Mouse (Mus musculus) gastrocnemius, postnatal 14 days (tissue): ENCODE measurements at regions not wholly inside any gene's neighbourhood (a gene's known extent, or its start where the extent isn't known, plus 50 kb on each side); places are given as distances from the start of the nearest gene placed in this dataset.
A peak's percentile ranks its signal among the peaks of the same experiment; 100 is the strongest.

Experiments used
- DNase-seq: peaks from one replicate; pipeline ENCODE4 v3.0.0; 2021; ENCODE audit warnings: mixed read lengths
- intact Hi-C: fragments of 180-260 bp; cut with DNase I; formaldehyde crosslinking; loops from one replicate; pipeline ENCODE4 v1.15.1; 2025; ENCODE audit warnings: low total_unique reads

DNA sequence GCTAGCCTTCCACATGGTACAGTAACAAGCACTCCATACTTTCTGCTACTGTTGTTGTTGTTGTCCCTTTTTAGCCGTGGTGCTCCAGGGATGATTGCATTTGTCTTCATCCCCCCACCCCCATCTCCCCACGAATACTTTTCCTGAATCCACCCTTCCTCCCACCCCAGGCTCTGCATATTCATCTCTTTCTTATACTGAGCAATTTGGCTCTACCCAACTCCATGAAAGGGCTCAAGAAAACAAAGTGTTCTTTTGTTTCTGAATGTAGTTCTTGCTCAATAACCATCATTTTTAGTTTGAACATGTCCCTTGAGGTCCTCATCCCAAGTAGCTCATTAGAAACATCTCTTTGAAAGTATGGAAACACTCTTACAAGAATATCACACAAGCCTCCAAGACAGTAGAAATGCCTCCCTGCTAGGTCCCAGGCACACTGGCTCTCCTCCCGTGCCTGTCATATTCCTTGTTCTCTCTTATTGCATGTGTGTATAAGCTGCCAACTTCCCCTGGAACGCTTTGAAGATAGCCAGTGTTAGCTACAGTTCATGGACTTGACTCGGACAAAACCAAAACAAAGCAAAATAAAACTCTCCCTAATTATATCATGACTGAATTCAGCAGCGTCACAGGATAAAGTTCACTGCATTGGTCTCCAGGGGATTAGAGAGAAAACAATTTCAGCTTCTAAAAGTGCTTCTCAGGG lies 59.7 kb upstream of the Pkn2 start:
- peak; percentile 8 for DNase-seq
- intact Hi-C loops: no loop called here

DNA sequence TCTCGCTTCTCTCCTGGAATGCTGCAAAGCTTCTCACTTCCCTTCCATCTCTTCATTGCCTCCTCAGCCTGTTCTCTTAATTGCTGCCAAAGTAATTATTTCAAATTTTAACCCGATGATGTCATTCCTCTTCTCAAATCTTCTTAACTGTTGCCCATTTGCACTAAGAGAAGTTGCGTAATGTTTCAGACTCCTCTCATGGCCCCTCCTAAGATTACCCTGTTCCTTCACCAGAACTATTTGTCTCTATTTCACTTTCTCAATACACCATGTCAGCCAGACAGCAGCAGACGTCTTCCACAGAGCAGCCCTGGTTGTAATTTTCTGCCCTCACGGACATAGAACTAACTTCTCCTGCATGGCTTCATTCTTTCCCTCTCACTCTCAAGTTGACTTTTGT lies 59.1 kb upstream of the Pkn2 start:
- DNase-seq: no peak
- intact Hi-C loops: no loop called here

DNA sequence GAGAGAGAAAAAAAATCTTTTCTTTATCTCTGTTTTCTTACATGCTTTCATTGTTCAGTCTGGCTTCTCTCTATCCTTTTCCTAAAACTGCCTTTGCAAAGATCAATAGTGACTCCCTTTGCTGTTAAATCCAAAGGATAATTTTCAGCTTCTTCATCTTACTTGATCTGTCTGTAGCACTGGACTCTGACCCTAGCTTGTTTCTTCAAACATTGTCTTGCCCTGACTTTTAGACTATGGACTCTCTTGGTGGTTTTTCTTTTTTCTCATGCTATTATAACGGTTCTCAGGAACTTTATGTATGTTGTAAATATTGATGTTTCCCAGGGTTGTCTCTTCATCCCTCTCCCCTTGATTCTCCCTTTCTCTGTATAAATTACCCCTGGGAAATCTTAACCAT lies 58.0 kb upstream of the Pkn2 start:
- DNase-seq: no peak
- intact Hi-C loops: no loop called here

DNA sequence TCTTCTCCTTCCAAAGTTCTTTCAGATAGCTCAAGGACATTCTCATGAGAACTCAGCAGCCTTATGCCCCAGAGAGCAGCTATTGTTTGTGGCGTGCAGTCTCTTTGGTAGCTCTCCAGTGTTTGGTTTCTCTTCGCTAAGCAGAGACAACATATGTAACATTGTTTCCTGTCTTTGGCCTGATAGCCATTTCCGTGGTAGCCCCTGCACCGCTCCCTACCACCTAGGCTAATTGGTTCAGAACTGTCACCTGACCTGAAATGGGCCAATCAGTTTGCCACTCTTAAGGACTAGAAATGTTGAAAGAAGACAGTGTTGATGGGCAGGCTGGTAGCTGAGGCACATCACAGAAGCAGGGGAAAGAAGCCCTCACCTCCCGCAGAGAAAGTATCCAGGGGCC lies 54.1 kb upstream of the Pkn2 start:
- intact Hi-C loops: no loop called here
- DNase-seq: no peak

DNA sequence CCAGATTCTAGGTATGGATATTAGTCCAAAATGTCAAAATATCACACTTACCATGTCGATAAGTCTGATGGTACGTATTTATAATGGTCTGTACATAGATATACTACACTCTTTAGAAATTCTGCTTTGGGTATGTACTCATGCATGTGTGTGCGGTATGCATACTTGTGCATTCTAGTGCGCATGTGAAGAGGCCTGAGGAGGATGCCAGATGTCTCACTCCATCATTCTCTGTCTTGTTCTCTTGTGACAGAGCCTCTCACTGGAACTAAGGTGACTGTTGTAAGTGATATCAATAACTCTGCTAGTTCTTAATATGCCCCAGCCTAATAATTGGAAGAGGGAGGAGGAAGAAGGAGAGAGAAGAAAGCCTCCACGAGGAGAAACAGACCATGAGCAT lies 52.5 kb upstream of the Pkn2 start:
- intact Hi-C loops: no loop called here
- DNase-seq: no peak

DNA sequence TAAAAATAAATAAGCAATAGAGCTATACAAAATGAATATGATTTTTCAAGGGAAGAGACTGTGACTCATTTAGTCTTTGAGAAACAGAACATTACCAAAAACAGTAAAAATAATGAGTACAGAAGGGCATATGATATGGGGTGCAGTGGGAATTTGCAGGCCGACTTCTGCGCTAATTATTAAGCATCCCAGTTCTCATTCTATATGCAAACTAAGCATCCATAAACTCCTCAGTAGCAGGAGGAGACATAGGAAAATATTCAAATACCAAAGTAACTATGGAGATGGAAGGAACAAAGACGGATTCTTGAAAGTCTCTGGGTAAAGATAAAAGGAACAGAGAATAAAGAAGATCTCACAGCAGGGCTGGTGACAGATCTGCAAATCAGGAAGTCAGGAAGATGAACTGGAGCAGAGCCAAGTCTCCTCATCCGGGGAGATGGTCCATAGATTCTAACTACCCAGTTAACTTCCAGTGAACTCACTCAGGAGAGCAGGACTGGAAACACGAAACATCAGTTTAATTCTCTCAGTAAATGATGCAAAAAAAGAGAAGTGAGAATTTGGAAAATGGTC lies 52.0 kb upstream of the Pkn2 start:
- no peak for DNase-seq
- intact Hi-C loops: no loop called here
